Mouse (Mus musculus) R1 (cell line): ENCODE measurements around the gene Gm42791.
A peak's percentile ranks its signal among the peaks of the same experiment; 100 is the strongest.

Source experiments
- DNase-seq: peaks from one replicate; pipeline ENCODE4 v3.0.0-alpha.2; 2018; ENCODE audit warnings: low read depth, low spot score

The Gm42791 gene

DNA sequence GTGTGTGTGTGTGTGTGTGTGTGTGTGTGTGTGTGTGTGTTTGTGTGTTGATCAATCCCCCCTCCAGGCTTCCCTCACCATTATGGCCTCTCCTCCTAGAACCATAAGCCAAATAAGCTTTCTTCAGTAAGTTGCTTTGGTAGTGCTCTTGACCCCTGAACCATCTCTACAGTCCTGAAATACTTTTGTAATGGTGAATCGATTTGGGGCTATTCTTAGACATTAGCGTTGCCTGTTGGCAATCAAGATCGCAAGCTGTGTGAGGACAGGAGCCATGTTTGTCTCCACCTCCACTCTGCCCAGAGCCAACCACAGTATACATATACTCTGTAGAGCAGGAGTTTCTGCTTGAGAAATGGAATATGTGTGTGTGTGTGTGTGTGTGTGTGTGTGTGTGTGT, 14.2 kb upstream of the Gm42791 start:
- no peak for DNase-seq

DNA sequence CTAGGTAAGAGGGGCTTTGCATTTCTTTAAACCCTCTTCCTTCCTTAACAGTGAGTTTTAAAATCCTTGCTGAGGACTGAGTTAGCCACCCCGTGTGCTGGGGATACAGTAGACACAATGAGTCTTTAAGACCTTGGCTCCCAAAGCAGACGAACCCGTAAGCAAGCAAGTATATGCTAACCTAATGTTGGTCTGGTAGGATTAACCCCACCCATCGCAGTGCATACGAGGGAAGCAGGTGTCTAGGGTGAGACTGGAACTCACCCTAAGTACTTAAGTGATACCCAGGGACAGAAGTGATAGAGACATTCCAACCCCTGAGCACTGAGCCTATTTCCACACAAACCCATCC, 12.3 kb upstream of the Gm42791 start:
- DNase-seq, result no peak

GRCm38 (mm10) chr5:149006362-149007294, 11.7 kb upstream of the Gm42791 start:
- DNase-seq, result peak; percentile 91

DNA sequence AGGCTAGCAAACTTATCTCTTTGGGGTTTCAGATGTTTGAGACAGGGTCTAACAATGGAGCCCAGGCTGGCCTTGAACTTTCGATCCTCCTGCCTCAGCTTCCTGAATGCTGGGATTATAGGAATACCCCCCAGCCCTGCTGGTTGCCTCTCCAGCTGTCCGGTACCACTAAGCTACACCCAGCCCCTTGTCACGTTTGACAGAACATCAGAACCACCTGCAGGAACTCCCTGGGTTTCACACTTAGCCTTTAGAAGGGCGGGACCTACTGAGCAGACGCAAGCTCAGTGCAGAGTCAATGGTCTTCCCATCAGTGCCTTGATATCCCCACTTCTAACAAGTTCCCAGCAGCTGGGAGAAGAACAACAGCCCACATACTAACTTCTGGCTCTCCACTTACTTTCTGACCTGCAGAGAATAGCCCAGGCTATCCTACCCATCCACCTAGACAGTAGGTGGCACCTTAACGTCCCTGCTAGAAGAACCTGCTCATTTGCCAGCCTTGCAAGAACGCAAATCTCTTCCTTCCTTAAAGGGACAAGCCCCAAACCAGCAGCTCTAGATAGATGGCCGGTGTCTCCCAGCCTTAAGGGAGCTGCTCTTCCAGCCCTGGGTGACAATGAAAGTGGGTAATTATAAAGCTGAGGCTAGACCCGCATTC, 10.9 kb upstream of the Gm42791 start:
- DNase-seq, result no peak

- no peak for DNase-seq
Observed at GRCm38 (mm10) chr5:149005083-149005482, 10.1 kb upstream of the Gm42791 start.

- no peak for DNase-seq
Observed at GRCm38 (mm10) chr5:149003137-149003536, 8.2 kb upstream of the Gm42791 start.

DNA sequence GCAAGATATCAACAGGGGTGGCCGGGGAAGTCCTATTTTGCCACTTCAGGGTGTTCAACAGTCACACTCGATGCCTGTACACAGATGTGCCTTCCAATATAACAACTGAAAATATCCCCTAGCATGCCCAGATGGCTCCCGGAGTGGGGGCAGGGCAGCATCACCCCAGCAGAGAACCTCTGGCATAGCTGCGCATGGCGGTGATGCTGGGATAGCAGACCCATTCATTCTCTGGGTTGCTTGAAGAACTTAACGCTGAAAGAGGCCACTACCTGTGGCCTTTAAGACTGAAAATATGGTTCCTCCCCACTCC, 7.8 kb upstream of the Gm42791 start:
- DNase-seq, result no peak

DNA sequence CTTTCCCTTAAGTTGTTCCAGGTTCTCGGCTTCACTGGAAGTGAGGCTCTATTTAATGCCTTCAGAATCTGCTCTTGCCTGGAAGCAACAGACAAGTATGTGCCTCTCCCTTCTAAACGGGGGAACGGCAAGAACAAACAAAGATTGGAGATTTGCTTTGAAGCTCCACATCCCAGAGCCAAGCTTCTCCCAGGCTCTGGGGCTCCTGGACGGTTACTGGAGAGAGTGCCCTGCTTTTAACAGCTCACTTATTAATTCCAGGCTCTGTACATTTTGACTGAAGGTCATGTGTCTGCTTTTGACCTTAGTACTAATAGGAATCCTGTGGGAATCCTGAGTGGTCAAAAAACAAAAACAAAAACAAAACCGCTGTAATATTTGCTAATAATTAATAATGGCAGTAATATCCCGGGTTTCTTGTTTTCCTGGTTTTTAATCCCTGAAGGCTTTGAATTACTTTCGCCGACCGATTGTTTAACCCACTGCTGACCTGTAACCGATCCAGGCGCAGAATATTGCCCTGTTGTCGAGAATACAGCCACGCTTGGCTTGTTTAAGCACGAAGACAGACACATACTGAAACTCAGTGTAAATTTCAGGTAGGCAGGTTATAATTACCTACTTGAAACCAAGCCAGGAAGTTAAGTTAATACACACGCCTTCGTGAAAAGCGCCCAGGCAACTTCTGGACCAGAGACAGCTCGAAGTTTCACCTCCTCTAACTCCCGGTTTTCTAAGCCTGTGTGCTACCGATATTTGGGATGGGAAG, 7.3 kb upstream of the Gm42791 start:
- no peak for DNase-seq

GRCm38 (mm10) chr5:148999802-149000201, 4.9 kb upstream of the Gm42791 start:
- DNase-seq, result no peak

GRCm38 (mm10) chr5:148998512-148998911, 3.6 kb upstream of the Gm42791 start:
- DNase-seq, result no peak

- DNase-seq, result no peak
Observed at GRCm38 (mm10) chr5:148996709-148997037, 1.7 kb upstream of the Gm42791 start.

- no peak for DNase-seq
Observed at GRCm38 (mm10) chr5:148995962-148996708, 1.2 kb upstream of the Gm42791 start.

GRCm38 (mm10) chr5:148994311-148994705, 639 bp downstream of the Gm42791 start:
- no peak for DNase-seq

DNA sequence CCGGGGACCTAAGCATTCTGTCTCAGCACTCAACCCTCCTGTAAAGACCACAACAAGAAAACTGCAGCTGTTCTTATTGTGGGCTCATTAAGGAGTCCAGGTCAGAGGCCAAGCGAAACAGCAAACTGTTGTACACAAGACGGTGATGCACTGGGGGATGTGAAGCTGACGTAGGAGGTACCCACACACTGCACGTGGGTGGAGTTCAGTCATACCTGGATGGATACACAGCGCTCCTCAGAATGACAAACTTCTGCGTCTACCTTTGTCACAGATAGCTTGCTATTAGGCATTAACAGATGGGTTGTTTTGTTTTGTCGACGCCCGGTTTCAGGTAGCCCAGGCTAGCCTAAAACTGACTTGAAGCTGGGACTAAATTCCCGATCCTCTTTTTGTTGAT, 2.3 kb downstream of the Gm42791 start:
- no peak for DNase-seq

DNA sequence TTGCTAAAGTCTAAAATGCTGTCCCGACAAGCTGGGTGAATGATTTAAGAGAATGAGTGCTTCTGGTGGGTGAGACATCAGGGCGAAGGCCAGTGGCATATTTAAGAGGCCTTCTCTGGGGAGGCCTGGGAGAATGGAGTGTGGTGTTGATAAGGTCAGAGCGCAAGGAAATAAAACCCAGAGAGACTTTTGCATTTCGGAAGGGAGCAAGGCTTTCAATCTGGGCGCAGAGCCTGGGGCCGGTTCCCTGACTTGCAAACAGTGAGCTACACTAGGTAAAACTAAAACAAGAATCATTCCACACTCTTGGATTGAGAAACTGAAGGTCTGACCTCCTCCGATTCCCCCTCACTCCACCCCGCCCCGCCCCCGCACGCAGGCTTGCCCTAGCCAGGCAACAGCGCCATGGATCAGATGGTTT, 4.0 kb downstream of the Gm42791 start:
- DNase-seq, result no peak

- DNase-seq, result peak; percentile 92
Observed at GRCm38 (mm10) chr5:148989480-148989879, 5.5 kb downstream of the Gm42791 start.

DNA sequence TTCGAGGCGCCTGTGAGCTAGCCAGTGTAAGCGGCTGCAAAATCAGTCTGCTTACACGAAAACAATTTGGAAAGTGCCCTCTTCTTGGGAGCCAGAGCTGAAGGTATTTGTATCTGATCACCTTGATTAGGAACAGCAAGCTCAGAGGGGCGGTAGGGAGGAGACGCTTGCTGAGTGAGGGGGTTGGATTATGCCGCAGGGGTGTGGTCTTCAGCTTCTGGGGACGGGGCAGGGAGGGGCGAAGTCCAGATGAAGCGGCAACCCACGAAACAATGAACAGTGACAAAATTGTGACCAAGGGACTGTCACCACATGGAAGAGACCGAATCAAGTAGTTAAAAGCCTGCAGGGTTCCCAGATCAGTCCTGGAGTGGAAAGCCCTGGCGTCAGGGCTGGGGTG, 10.0 kb downstream of the Gm42791 start:
- peak; percentile 57 for DNase-seq

DNA sequence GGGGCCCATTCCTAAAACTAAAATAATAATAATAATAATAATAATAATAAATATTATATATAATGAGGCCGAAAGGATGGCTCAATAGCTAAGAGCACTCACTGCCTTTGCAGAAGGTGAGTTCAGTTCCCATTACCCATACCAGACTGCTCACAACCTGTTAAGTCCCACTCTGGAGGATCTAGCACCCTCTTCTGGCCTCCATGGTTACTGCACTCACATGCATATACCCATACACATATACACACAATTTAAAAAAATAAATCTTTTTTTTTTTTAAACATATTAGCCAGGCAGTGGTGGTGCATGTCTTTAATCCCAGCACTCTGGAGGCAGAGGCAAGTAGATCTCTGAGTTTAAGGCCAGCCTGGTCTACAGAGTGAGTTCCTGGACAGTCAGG, 11.3 kb downstream of the Gm42791 start:
- DNase-seq, result peak; percentile 49

DNA sequence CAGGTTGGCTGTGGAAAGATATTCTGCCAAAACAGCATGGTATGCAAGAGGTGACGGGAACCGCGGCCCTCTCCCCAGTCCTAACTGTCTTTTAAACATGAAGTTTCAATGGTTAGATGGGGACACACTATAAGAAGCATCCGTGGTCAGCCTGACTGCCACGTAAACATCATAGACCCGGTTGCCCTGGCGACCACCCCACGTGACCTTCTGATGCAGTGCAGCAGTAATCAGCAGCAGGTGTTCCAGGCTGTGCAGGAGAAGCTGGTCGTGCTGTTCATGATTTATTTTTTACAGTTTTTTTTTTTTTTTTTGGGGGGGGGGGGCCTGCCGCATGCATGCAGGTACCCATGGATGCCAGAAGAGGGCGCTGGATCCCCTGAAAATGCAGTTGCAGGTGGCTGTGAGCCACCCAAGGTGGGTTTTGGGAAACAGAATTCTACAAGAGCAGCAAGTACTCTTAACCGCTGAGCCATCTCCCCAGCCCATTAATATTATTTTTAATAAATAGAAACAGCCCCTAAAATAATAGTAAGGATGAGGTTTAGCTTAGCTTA, 11.8 kb downstream of the Gm42791 start:
- DNase-seq, result peak; percentile 44

DNA sequence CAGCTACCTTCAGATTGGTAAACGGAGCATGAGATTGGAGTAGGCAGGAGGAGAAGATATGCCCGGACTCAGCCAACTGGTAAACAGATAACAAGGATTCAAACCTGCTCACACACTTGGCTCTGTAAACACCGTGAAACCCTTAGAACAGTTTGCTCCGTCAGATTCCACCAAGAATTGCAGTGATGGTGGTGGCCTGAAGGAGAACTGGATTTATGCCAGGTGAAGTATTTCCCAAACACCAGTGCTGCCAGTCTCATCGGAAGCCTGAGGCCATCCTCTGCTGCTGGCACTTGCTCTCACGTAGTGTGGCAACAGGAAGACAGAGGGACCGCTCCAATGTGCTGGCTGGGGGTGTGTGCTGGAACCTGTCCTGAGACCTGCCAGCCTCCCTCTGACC, 12.6 kb downstream of the Gm42791 start:
- DNase-seq, result no peak

DNA sequence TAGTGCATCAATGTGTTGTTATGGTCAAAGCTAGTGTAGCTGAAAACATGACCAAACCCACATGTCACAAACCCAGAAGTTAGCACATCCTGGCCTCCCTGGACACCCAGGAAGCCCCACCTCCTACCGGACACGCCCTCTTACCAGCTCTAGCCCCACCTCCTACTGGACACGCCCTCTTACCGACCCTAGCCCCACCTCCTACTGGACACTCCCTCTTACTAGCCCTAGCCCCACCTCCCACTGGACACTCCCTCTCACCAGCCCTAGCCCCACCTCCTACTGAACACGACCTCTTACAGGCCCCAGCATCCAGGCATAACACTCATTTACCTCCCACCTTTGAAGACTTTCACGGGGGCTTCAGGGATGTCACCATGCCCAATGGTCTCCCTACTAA, 14.3 kb downstream of the Gm42791 start:
- DNase-seq, result peak; percentile 88
